Mouse (Mus musculus): Measurements from ENCODE around the gene Usp20. TPM values are rescaled to one million over a fixed set of nuclear protein-coding genes. Genes with fewer than 3 reads are reported as not detected.
"Not testable (repeated sequence)": the region's sequence is repeated elsewhere in the genome, so short reads cannot be mapped to it uniquely, and the experiment has no call there.

The Usp20 gene
- total RNA-seq (2021), result 10 to 100 TPM; 76.0 to 82.8 TPM
- long read RNA-seq, experiment 1, full-length matches to known transcripts, result 120 of 168 reads
- long read RNA-seq, experiment 1, partial matches to known transcripts, result 14 of 168 reads
- long read RNA-seq, experiment 1, other reads (novel, unspliced or antisense), result 34 of 168 reads
- long read RNA-seq, experiment 2, full-length matches to known transcripts, result 104 of 144 reads
- long read RNA-seq, experiment 2, partial matches to known transcripts, result 12 of 144 reads
- long read RNA-seq, experiment 2, other reads (novel, unspliced or antisense), result 28 of 144 reads

DNA sequence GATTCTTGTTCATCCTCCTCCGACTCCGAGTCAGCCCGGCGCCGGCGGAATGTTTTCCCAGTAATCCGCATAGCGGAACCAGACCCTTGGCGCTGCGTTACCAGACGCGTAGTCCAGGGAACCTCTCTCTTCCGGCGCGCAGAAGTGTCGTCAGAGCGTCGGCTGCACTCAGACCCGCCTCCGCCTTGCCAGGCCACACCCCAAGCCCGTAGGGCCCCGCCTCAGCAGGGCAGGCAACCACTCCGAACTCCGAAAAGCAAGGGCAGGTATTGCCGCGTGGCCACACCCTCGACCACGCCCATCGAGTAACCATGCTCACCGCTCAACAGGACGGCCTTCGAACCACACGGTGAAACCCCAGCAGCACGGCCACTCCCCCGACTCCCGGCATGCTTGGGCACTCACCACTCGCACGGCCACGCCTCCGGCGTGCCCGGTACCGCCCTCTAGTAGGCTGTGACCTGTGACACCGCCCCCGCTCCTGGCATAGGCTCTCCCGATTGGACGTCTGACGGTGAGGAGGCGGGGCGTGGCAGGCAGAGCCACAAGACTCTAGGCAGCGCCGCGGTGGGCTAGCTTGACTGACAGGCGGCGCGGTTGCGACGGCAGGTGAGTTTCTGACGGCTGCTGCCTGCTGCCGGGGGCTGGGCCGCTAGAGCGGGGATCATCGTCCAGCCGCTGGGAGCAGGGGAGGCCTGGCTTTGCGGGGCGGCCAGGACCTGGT, at the start of gene Usp20, which contains the start of gene BC005624:
Gene Usp20 (plus strand): TSS at position 490 of the 724 bp plus-strand sequence.
Gene BC005624 (minus strand): TSS at position 412 of the 724 bp plus-strand sequence.
- intact Hi-C loops (cut with DNase I), result loop anchor here (5.0 to 10.0 kb wide), 2 partner anchors 170 to 1857 kb away; partner anchors contain the start of genes Gpr107 and Setx
- DNase-seq (ENCODE audit: extremely low spot score in 1 of 2, low spot score in 2 of 2), result peak; percentile 98 to 99
- TF ChIP-seq CTCF (IDR thresholded peaks at IDR 0.05), result no peak; the same call in 1 of the 2 replicates
- peak within 1 kb of the TSS; percentile 76 for H3K27ac ChIP-seq
- H3K4me3 ChIP-seq, result peak within 1 kb of the TSS; percentile 67

DNA sequence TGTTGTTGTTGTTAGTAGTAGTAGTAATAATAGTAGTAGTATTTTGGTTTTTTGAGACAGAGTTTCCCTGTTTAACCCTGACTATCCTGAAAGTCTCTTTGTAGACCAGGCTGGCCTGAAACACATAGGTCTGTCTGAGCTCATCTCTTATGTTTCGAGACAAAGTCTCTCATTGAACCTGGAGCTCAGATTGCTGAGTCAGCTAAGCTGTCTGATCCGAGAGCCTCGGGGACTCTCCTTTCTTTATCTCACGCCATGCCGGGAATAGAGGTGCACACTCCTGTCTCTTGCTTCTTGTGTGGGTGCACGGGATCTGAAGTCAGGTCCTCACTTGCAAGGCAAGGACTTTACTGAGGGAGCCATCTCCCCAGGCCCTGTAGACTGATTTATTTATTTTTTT, 49.0 kb upstream of the Usp20 start:
- Histone ChIP-seq H3K27ac (no peak overlapping the region), H3K4me3 (no peak overlapping the region)
- no peak for TF ChIP-seq CTCF (IDR thresholded peaks at IDR 0.05)
- no peak for DNase-seq (ENCODE audit: extremely low spot score in 1 of 2, low spot score in 2 of 2)
- intact Hi-C loops (cut with DNase I), result no loop called here

DNA sequence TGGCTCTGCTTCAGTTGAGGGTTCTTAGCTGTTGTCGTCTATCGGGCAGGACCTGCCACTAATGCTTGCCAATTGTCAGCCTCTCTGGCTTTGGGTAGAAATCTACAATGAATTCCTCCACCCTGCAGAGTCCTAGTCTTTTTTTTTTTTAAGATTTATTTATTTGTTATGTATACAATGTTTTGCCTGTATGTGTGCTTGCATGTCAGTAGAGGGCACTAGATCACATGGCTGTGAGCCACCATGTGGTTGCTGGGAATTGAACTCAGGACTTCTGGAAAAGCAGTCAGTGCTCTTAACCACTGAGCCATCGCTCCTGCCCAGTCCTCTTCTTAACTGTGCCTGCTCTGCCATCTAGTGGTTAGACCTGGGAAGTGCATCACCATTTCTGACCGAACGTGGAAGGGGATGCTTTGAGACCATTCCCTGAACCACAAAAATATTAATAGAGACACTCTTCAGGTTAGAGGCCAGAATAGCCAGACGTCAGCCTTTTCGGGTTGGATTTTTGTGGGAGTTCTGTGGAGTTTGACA, 48.1 kb upstream of the Usp20 start:
- DNase-seq (ENCODE audit: extremely low spot score in 1 of 2, low spot score in 2 of 2), result peak; percentile 70 to 82
- no peak overlapping the region for H3K4me3 ChIP-seq
- TF ChIP-seq CTCF (IDR thresholded peaks at IDR 0.05), result peak; percentile 96
- intact Hi-C loops (cut with DNase I), result loop anchor here (1.0 to 2.0 kb wide), 4 partner anchors 44 to 499 kb away; no protein-coding TSS in a partner anchor
- no peak overlapping the region for H3K27ac ChIP-seq

DNA sequence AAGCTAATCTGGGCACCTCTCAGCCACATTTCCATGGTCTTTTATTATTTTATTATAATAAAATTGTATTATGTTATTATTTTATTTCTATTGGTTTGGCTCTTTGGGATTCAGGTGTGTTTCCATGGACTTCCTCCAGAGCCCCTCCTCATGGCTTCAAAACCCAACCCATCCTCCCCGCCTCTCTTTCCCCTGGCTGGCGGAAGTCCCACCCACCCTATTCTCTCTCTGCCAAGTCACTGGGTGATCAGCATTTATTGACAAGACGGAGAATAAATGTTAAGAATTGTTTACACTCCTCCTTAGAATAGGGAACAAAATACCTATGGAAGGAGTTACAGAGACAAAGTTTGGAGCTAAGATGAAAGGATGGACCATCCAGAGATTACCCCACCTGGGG, 45.3 kb upstream of the Usp20 start:
- DNase-seq (ENCODE audit: extremely low spot score in 1 of 2, low spot score in 2 of 2), result no peak
- intact Hi-C loops (cut with DNase I), result no loop called here
- no peak for TF ChIP-seq CTCF (IDR thresholded peaks at IDR 0.05)
- H3K4me3 ChIP-seq, result no peak overlapping the region
- H3K27ac ChIP-seq, result no peak overlapping the region

DNA sequence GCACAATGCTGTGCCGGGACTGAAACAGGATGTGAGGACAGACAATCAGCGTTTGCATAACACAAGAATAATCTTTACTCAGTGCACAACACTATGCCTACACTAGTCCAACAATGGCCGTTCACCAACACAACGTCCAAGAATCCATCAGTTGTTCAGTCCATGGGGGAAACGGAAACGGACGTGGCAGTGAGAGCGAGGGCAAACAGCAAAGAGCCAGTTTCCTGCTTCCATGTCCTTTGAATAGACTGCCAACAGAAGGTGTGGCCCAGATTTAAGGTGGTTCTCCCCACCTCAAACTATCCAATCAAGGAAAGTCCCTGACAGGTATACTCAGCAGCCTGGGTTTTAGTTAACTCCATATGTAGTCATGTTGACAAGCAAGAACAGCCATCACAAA, 44.3 kb upstream of the Usp20 start:
- no peak for TF ChIP-seq CTCF (IDR thresholded peaks at IDR 0.05)
- intact Hi-C loops (cut with DNase I), result no loop called here
- Histone ChIP-seq H3K4me3 (no peak overlapping the region), H3K27ac (no peak overlapping the region)
- no peak for DNase-seq (ENCODE audit: extremely low spot score in 1 of 2, low spot score in 2 of 2)

DNA sequence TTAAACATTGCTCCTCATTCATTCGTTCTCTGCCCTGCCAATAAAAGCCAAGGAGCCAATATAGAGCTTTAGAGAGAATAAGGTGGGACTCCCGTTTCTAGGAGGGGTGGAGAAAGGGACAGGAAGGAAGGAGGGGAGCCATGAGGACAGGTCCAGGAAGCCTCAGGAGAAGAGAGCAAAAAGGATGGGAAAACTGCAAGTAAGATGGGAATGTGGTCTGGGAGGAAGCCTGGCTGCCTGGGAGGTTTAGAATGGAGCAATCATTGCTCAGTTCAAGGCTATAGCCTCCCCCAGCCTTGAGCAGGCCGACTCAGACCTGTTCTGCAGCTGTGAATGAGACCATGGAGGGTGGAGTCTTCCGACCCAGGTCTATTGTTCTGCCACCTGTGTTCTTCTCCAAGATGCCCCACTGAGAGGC, 43.5 kb upstream of the Usp20 start:
- no peak for DNase-seq (ENCODE audit: extremely low spot score in 1 of 2, low spot score in 2 of 2)
- TF ChIP-seq CTCF (IDR thresholded peaks at IDR 0.05), result no peak
- no peak overlapping the region for H3K27ac ChIP-seq
- no peak overlapping the region for H3K4me3 ChIP-seq
- intact Hi-C loops (cut with DNase I), result no loop called here

DNA sequence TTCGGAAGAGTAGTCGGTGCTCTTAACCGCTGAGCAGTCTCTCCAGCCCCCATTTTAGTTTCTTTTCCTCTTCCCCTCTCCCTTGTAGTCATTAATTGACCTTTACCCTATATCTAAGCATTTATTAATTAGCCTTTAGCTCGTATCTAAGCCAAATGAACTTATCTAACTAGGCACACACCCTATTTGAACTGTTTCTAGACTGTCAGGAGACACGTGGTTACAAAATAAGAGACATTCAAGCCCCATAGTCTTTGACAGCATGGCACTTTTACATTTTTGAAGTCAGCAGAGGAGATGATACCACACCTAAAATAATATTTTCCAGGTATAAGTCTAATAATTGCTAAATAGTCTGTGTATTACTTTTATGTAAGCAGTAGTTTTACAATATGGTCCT, 40.5 kb upstream of the Usp20 start:
- DNase-seq (ENCODE audit: extremely low spot score in 1 of 2, low spot score in 2 of 2), result no peak
- intact Hi-C loops (cut with DNase I), result no loop called here

DNA sequence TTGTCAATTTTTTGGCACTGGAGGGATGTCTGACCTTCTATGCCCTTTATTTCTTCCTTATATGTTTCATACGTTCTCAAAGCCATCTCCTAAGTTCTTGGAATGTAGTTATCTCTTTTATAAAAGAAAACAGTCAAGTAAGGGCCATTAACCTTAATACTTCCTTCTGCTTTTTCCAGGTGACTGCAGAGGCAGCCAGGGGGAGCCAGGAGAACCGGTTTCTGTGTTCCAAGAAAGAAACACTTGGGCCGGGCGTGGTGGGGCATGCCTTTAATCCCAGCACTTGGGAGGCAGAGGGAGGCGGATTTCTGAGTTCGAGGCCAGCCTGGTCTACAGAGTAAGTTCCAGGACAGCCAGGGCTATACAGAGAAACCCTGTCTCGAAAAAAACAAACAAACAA, 40.0 kb upstream of the Usp20 start:
- intact Hi-C loops (cut with DNase I); H3K27ac ChIP-seq; DNase-seq (ENCODE audit: extremely low spot score in 1 of 2, low spot score in 2 of 2): not testable (repeated sequence)
- peak overlapping the region; percentile 53; the same call in 1 of the 2 replicates for H3K4me3 ChIP-seq

More for the DNA sequence above, 40.5 kb upstream of the Usp20 start:
- no peak overlapping the region for H3K27ac ChIP-seq
- H3K4me3 ChIP-seq, result no peak overlapping the region
- no peak for TF ChIP-seq CTCF (IDR thresholded peaks at IDR 0.05)

DNA sequence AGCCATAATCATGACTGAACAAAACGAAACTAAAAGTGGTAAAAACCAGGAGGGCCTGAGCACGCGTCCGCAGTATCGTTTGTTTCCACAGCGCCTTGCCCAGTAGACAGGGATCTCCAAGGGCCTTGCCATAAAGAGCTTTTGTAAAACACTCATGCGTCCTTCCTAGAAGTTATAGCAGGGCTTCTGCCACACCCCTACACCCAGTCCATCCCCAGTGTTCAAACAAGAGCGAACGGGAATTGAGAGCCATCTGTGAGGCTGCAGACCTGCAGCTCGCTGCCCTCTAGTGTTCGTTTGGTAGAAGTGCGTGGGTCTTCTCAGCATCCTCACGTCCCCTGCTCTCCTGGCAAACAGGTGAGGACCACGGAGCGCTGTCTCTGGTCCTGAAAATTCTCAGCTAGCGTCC, 39.5 kb upstream of the Usp20 start:
- intact Hi-C loops (cut with DNase I), result no loop called here
- TF ChIP-seq CTCF (IDR thresholded peaks at IDR 0.05), result peak; percentile 91
- no peak overlapping the region for H3K27ac ChIP-seq

DNA sequence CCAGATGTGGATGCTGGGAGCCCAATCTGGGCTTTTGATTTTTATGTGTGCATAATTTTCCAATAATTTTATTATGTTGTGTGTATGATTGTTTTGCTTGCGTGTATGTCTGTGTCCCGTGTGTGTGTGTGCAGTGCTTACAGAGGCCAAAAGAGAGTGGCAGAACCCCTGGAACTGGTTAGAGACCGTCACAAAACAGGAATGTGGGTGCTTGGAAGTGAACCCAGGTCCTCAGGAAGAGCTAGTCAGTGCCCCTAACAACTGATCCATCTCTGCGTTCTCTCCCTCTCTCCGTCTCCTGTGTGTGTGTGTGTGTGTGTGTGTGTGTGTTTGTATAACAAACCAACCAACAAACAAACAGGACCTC, 29.6 kb upstream of the Usp20 start:
- peak overlapping the region; percentile 95 for H3K4me3 ChIP-seq
- no peak overlapping the region; the same call in 1 of the 2 replicates for H3K27ac ChIP-seq
- no peak for TF ChIP-seq CTCF (IDR thresholded peaks at IDR 0.05)
- intact Hi-C loops (cut with DNase I), result no loop called here
- DNase-seq (ENCODE audit: extremely low spot score in 1 of 2, low spot score in 2 of 2), result no peak

More for the DNA sequence above, 39.5 kb upstream of the Usp20 start:
- H3K4me3 ChIP-seq, result peak overlapping the region; percentile 53
- peak; percentile 40 to 58 for DNase-seq (ENCODE audit: extremely low spot score in 1 of 2, low spot score in 2 of 2)

DNA sequence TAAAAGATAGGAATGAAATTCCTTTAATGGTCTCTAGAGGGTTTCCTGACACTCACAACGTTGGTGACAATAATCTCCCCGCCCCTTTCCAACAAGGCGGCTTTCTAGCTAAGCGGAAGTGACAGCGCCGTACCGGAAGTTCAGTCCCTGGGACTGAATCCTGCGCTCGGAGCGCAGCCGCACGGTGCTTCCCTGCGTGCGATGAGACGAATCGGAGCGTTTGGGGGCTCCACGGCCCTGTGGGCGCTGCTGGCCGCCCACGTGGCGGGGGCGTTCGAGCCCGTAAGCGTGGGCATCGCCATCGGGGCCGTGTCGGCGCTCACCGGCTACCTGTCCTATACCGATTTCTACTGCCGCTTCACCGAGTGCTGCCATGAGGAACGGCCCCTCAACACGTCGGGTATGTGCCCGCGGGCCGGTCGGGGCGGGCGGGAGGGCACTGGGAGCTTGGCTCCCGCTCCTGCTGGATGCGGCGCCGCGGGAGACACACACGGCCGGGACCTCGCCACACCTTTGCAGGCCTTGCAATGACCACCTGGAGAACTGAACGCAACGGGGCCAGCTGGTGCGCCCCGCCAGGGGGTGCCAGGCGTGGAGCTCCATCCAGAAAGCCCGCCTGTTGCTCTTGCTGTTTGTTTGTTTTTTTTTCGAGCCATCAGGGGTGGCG, 29.1 kb upstream of the Usp20 start, which contains the start of gene Tor1b:
Gene Tor1b (plus strand): TSS at position 136 of the 667 bp plus-strand sequence.
- peak within 1 kb of the TSS; percentile 95 for H3K4me3 ChIP-seq
- H3K27ac ChIP-seq, result peak within 1 kb of the TSS; percentile 92
- intact Hi-C loops (cut with DNase I), result no loop called here
- peak; percentile 85 to 86 for DNase-seq (ENCODE audit: extremely low spot score in 1 of 2, low spot score in 2 of 2)
- peak; percentile 29 for TF ChIP-seq CTCF (IDR thresholded peaks at IDR 0.05)
